Mouse (Mus musculus) gastrocnemius, adult 8-10 months (tissue): ENCODE measurements around the gene Slc26a1. TPM values are rescaled to one million over a fixed set of nuclear protein-coding genes. Genes with fewer than 3 reads are reported as not detected.

Experiments used
- DNase-seq, 2 experiments: peaks; one replicate each; pipeline ENCODE4 v3.0.0; 2022; ENCODE audit warnings: low spot score in 2 of 2
- total RNA-seq, 4 experiments: library from RNA; stranded (reverse); gene quantifications; 2 replicates each; pipeline ENCODE4 v1.2.4; 2022

Slc26a1 gene
- total RNA-seq, 4 experiments from 2014 or later = not detected

DNA sequence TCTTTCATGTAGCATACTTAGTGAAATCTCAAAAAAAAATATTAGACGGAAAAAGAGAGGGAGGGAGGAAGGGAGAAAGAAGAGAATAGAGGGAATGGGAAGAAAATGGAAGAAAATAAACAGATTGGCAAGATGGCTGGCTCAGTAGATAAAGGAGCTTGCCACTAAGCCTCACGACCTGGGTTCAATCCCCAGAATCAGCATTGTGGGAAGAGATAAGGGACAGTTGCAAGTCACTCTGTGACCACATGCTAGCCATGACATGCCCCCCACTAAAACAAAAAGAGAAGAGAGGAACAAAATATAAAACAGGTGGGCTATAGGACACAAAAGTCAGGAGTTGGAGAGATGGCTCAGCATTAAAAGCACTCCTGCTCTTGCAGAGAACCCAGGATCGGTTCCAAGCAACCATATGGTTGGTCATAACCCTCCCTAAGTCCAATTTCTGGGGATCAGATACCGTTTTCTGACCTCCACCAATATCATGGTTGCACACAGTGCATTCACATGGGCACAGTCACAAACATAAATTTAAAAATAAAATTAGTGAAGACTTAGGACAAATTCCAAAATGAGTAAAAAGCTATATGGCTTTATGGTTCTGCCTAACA lies 49.2 kb downstream of the Slc26a1 start:
- no peak for DNase-seq

DNA sequence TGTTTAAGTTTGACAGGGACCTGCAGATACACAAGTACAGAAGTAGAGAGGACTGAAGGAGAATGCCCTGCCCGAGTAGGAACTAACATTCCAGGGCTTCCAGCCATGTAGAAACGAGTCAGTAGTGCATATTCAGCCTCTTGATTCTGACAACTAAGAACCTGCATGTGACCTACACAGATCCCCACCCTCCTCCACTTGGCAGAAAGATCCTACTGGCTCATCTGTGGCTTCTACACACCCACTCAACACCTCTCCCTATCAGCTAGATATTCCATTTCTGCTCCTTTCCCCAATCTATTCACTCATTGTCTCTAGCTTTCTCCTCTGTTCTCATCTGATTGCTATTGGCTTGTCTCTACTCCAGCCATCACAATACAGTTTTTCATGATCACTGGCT lies 53.5 kb downstream of the Slc26a1 start:
- DNase-seq = no peak

Other genes starting within 250 kb of the Slc26a1 start
- 100 to 1,000 TPM; 265 to 675 (median 469) TPM for gene Atp5k, start 241.1 kb downstream of the Slc26a1 start, total RNA-seq
- 1 to 10 TPM; 1.6 to 2.3 (median 1.8) TPM for gene Mfsd7a, start 226.7 kb downstream of the Slc26a1 start, total RNA-seq
- 10 to 100 TPM; 28.4 to 38.8 (median 33.3) TPM for gene Pcgf3, start 214.3 kb downstream of the Slc26a1 start, total RNA-seq
- gene Cplx1, start 125.5 kb downstream of the Slc26a1 start, total RNA-seq = not detected
- gene Gak, start 45.8 kb downstream of the Slc26a1 start, total RNA-seq = 10 to 100 TPM in 2 of 4 experiments, 1 to 10 TPM in 2; 9.3 to 12.6 (median 10.3) TPM
- 1 to 10 TPM; 6.9 to 9.2 (median 8.0) TPM for gene Tmem175, start 45.8 kb downstream of the Slc26a1 start, total RNA-seq
- gene Idua, start 15.2 kb downstream of the Slc26a1 start, total RNA-seq = 1 to 10 TPM; 8.3 to 9.8 (median 9.2) TPM
- 1 to 10 TPM; 2.6 to 4.6 (median 3.1) TPM for gene Dgkq, start 5.9 kb downstream of the Slc26a1 start, total RNA-seq
- gene Fgfrl1, start 16.8 kb upstream of the Slc26a1 start, total RNA-seq = 10 to 100 TPM; 23.6 to 25.6 (median 24.4) TPM
- not detected for gene Rnf212, start 99.4 kb upstream of the Slc26a1 start, total RNA-seq
- gene Tmed11, start 119.8 kb upstream of the Slc26a1 start, total RNA-seq = not detected
- gene Vmn2r8, start 133.3 kb upstream of the Slc26a1 start, total RNA-seq = not detected
- not detected for gene Vmn2r9, start 177.0 kb upstream of the Slc26a1 start, total RNA-seq